Mouse (Mus musculus): ENCODE results near the gene Farsa. TPM values are rescaled to one million over a fixed set of nuclear protein-coding genes. Genes with fewer than 3 reads are reported as not detected.

Farsa gene
- polyA plus RNA-seq, 1 experiment from 2014 or later = 104 TPM

DNA sequence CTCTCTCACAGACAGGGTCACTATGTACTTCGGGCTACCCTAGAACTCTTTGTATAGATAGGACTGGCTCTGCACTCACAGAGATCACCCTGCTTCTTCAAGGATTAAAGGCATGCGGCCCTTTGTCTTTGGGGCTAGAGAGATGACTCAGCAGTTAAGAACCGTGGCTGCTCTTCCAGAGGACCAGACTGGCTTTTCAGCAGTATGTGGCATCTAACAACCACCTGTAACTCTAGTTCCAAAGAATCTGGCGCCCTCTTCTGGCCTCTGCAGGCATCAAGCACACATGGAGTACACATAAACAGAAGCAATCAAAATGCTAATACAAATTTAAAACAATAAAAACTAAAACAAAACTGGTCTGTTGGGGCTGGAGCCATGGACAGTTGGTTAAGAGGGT is 57.2 kb downstream of the Farsa start:
- ATAC-seq (ENCODE audit: insufficient read depth, low FRiP score, low TSS enrichment) = no peak
- no peak overlapping the region for H3K9ac ChIP-seq (ENCODE audit: low read length)
- WGBS = 26% methylated on average over 4 of the region's 4 CpGs
- H3K27me3 ChIP-seq (ENCODE audit: control insufficient read depth, insufficient read depth, low read length) = peaks cover 66% of the 10 kb centered on the region
- no peaks in the 10 kb centered on the region for H3K9me3 ChIP-seq (ENCODE audit: control insufficient read depth, low read length)
- no peak for DNase-seq (ENCODE audit: low spot score)
- no peak overlapping the region for H3K4me2 ChIP-seq (ENCODE audit: low read depth)
- no peak overlapping the region for H3K4me3 ChIP-seq (ENCODE audit: low read depth, low read length)
- H3K4me1 ChIP-seq (ENCODE audit: control insufficient read depth, insufficient read depth, low read length) = peaks cover 5% of the 10 kb centered on the region; the same call in 1 of the 2 replicates
- H3K27ac ChIP-seq (ENCODE audit: low read depth, low read length) = no peak overlapping the region
- no peaks in the 10 kb centered on the region for H3K36me3 ChIP-seq (ENCODE audit: control insufficient read depth, insufficient read depth, low read length)

GRCm38 (mm10) chr8:84915269-84915668 is 58.5 kb downstream of the Farsa start:
- no peak for DNase-seq (ENCODE audit: low spot score)
- 87% methylated on average over 8 of the region's 8 CpGs for WGBS

GRCm38 (mm10) chr8:84917781-84918180 is 61.0 kb downstream of the Farsa start:
- Histone ChIP-seq H3K27me3 (ENCODE audit: control insufficient read depth, insufficient read depth, low read length) (peaks cover 36% of the 10 kb centered on the region), H3K4me3 (ENCODE audit: low read depth, low read length) (no peak overlapping the region), H3K9me3 (ENCODE audit: control insufficient read depth, low read length) (no peaks in the 10 kb centered on the region), H3K27ac (ENCODE audit: low read depth, low read length) (no peak overlapping the region), H3K9ac (ENCODE audit: low read length) (no peak overlapping the region), H3K4me2 (ENCODE audit: low read depth) (no peak overlapping the region), H3K4me1 (ENCODE audit: control insufficient read depth, insufficient read depth, low read length) (peaks cover 2% of the 10 kb centered on the region; the same call in 1 of the 2 replicates), H3K36me3 (ENCODE audit: control insufficient read depth, insufficient read depth, low read length) (no peaks in the 10 kb centered on the region)
- DNase-seq (ENCODE audit: low spot score) (no peak), ATAC-seq (ENCODE audit: insufficient read depth, low FRiP score, low TSS enrichment) (no peak)
- WGBS = 20% methylated on average over 20 of the region's 20 CpGs

More at GRCm38 (mm10) chr8:84915269-84915668, 58.5 kb downstream of the Farsa start:
- H3K4me2 ChIP-seq (ENCODE audit: low read depth) = no peak overlapping the region
- no peak overlapping the region for H3K4me3 ChIP-seq (ENCODE audit: low read depth, low read length)
- no peaks in the 10 kb centered on the region for H3K36me3 ChIP-seq (ENCODE audit: control insufficient read depth, insufficient read depth, low read length)
- no peak for ATAC-seq (ENCODE audit: insufficient read depth, low FRiP score, low TSS enrichment)
- peaks cover 5% of the 10 kb centered on the region; the same call in 1 of the 2 replicates for H3K4me1 ChIP-seq (ENCODE audit: control insufficient read depth, insufficient read depth, low read length)
- no peak overlapping the region for H3K27ac ChIP-seq (ENCODE audit: low read depth, low read length)
- H3K9ac ChIP-seq (ENCODE audit: low read length) = no peak overlapping the region
- H3K27me3 ChIP-seq (ENCODE audit: control insufficient read depth, insufficient read depth, low read length) = peaks cover 56% of the 10 kb centered on the region
- no peaks in the 10 kb centered on the region for H3K9me3 ChIP-seq (ENCODE audit: control insufficient read depth, low read length)

DNA sequence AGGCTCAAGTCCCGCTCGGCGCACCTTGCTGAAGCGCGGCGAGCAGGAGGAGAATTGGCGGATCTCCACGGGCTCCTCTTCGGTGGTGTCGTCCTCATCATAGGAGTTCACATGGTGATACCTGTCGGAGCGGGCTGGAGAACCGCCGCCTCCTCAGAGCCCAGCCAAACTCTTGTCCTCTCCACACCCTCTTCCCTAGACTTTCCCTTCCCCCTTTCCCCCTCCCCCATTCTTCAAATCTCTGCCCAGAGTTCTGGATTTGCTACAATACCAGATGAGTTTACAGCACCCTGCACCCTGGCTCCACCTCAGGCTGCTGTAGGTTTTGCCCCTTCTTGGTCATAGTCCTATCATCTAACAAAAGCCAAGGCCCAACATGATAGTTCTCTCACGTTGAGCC is 61.9 kb downstream of the Farsa start:
- 90% methylated on average over 15 of the region's 15 CpGs for WGBS
- H3K4me3 ChIP-seq (ENCODE audit: low read depth, low read length) = no peak overlapping the region
- no peaks in the 10 kb centered on the region for H3K9me3 ChIP-seq (ENCODE audit: control insufficient read depth, low read length)
- H3K27ac ChIP-seq (ENCODE audit: low read depth, low read length) = no peak overlapping the region
- peaks cover 28% of the 10 kb centered on the region for H3K27me3 ChIP-seq (ENCODE audit: control insufficient read depth, insufficient read depth, low read length)
- no peak overlapping the region for H3K9ac ChIP-seq (ENCODE audit: low read length)
- H3K4me2 ChIP-seq (ENCODE audit: low read depth) = no peak overlapping the region
- DNase-seq (ENCODE audit: low spot score) = no peak
- no peaks in the 10 kb centered on the region for H3K36me3 ChIP-seq (ENCODE audit: control insufficient read depth, insufficient read depth, low read length)
- ATAC-seq (ENCODE audit: insufficient read depth, low FRiP score, low TSS enrichment) = no peak
- H3K4me1 ChIP-seq (ENCODE audit: control insufficient read depth, insufficient read depth, low read length) = no peaks in the 10 kb centered on the region

Small RNA genes within 50 kb of the gene (microRNA-seq; reads per million reads assigned to microRNA genes)
- gene Mir7069 = 3.9 reads per million, percentile 9 among the genes with 10 or more reads in this experiment

Other genes starting within 250 kb of the Farsa start
- 71.6 and 79.4 TPM in 2 replicates for gene Ier2, start 194.1 kb upstream of the Farsa start, polyA plus RNA-seq (2014; fragmentation: Nextera tagmentation; extraction: Ambion mirVana)
- 60.4 and 60.6 TPM in 2 replicates for gene Trmt1, start 170.7 kb upstream of the Farsa start, polyA plus RNA-seq (2014; fragmentation: Nextera tagmentation; extraction: Ambion mirVana)
- 26.2 and 27.0 TPM in 2 replicates for gene Nacc1, start 169.1 kb upstream of the Farsa start, polyA plus RNA-seq (2014; fragmentation: Nextera tagmentation; extraction: Ambion mirVana)
- 4.6 and 5.3 TPM in 2 replicates for gene Lyl1, start 155.5 kb upstream of the Farsa start, polyA plus RNA-seq (2014; fragmentation: Nextera tagmentation; extraction: Ambion mirVana)
- gene G430095P16Rik, start 134.0 kb upstream of the Farsa start, polyA plus RNA-seq (2014; fragmentation: Nextera tagmentation; extraction: Ambion mirVana) = 0.84 and 1.8 TPM in 2 replicates
- gene Nfix, start 56.6 kb upstream of the Farsa start, polyA plus RNA-seq (2014; fragmentation: Nextera tagmentation; extraction: Ambion mirVana) = 3.1 and 3.7 TPM in 2 replicates
- gene Dand5, start 34.2 kb upstream of the Farsa start, polyA plus RNA-seq (2014; fragmentation: Nextera tagmentation; extraction: Ambion mirVana) = 4.7 and 7.3 TPM in 2 replicates
- 38.6 and 38.7 TPM in 2 replicates for gene Gadd45gip1, start 25.5 kb upstream of the Farsa start, polyA plus RNA-seq (2014; fragmentation: Nextera tagmentation; extraction: Ambion mirVana)
- gene Rad23a, start 16.3 kb upstream of the Farsa start, polyA plus RNA-seq (2014; fragmentation: Nextera tagmentation; extraction: Ambion mirVana) = 101 TPM in 2 replicates
- 870 and 925 TPM in 2 replicates for gene Calr, start 10.1 kb upstream of the Farsa start, polyA plus RNA-seq (2014; fragmentation: Nextera tagmentation; extraction: Ambion mirVana)
- gene Syce2, start 15.1 kb downstream of the Farsa start, polyA plus RNA-seq (2014; fragmentation: Nextera tagmentation; extraction: Ambion mirVana) = 50.5 and 56.9 TPM in 2 replicates
- 31.5 and 33.7 TPM in 2 replicates for gene Gcdh, start 36.9 kb downstream of the Farsa start, polyA plus RNA-seq (2014; fragmentation: Nextera tagmentation; extraction: Ambion mirVana)
- 11.8 and 12.9 TPM in 2 replicates for gene Klf1, start 44.9 kb downstream of the Farsa start, polyA plus RNA-seq (2014; fragmentation: Nextera tagmentation; extraction: Ambion mirVana)
- 4.0 and 4.9 TPM in 2 replicates for gene Dnase2a, start 51.6 kb downstream of the Farsa start, polyA plus RNA-seq (2014; fragmentation: Nextera tagmentation; extraction: Ambion mirVana)
- gene Mast1, start 80.4 kb downstream of the Farsa start, polyA plus RNA-seq (2014; fragmentation: Nextera tagmentation; extraction: Ambion mirVana) = 13.8 and 14.6 TPM in 2 replicates
- gene Rtbdn, start 90.0 kb downstream of the Farsa start, polyA plus RNA-seq (2014; fragmentation: Nextera tagmentation; extraction: Ambion mirVana) = 0.25 TPM in 1 of 2 replicates, not detected in the other
- gene Gm49661, start 112.4 kb downstream of the Farsa start, polyA plus RNA-seq (2014; fragmentation: Nextera tagmentation; extraction: Ambion mirVana) = not detected in 2 replicates
- gene Prdx2, start 112.6 kb downstream of the Farsa start, polyA plus RNA-seq (2014; fragmentation: Nextera tagmentation; extraction: Ambion mirVana) = 1,335 and 1,358 TPM in 2 replicates
- 92.9 and 116 TPM in 2 replicates for gene Rnaseh2a, start 112.8 kb downstream of the Farsa start, polyA plus RNA-seq (2014; fragmentation: Nextera tagmentation; extraction: Ambion mirVana)
- 6.2 and 6.9 TPM in 2 replicates for gene Junb, start 121.7 kb downstream of the Farsa start, polyA plus RNA-seq (2014; fragmentation: Nextera tagmentation; extraction: Ambion mirVana)
- gene Hook2, start 133.6 kb downstream of the Farsa start, polyA plus RNA-seq (2014; fragmentation: Nextera tagmentation; extraction: Ambion mirVana) = 10.5 and 12.9 TPM in 2 replicates
- gene Best2, start 157.5 kb downstream of the Farsa start, polyA plus RNA-seq (2014; fragmentation: Nextera tagmentation; extraction: Ambion mirVana) = not detected in 2 replicates
- 129 and 130 TPM in 2 replicates for gene Asna1, start 168.3 kb downstream of the Farsa start, polyA plus RNA-seq (2014; fragmentation: Nextera tagmentation; extraction: Ambion mirVana)
- 158 and 170 TPM in 2 replicates for gene Trir, start 169.8 kb downstream of the Farsa start, polyA plus RNA-seq (2014; fragmentation: Nextera tagmentation; extraction: Ambion mirVana)
- 16.3 and 19.7 TPM in 2 replicates for gene Tnpo2, start 179.9 kb downstream of the Farsa start, polyA plus RNA-seq (2014; fragmentation: Nextera tagmentation; extraction: Ambion mirVana)
- gene Fbxw9, start 203.1 kb downstream of the Farsa start, polyA plus RNA-seq (2014; fragmentation: Nextera tagmentation; extraction: Ambion mirVana) = 25.0 and 25.8 TPM in 2 replicates
- not detected in 2 replicates for gene Gm5741, start 211.0 kb downstream of the Farsa start, polyA plus RNA-seq (2014; fragmentation: Nextera tagmentation; extraction: Ambion mirVana)
- gene Dhps, start 214.8 kb downstream of the Farsa start, polyA plus RNA-seq (2014; fragmentation: Nextera tagmentation; extraction: Ambion mirVana) = 70.3 and 73.8 TPM in 2 replicates
- gene Wdr83os, start 223.8 kb downstream of the Farsa start, polyA plus RNA-seq (2014; fragmentation: Nextera tagmentation; extraction: Ambion mirVana) = 117 and 119 TPM in 2 replicates
- gene Wdr83, start 224.3 kb downstream of the Farsa start, polyA plus RNA-seq (2014; fragmentation: Nextera tagmentation; extraction: Ambion mirVana) = 52.6 and 60.6 TPM in 2 replicates
- 14.4 and 17.4 TPM in 2 replicates for gene Man2b1, start 226.3 kb downstream of the Farsa start, polyA plus RNA-seq (2014; fragmentation: Nextera tagmentation; extraction: Ambion mirVana)

Measured in neural tube, embryonic 11.5 days (tissue).